Mouse (Mus musculus) embryonic facial prominence, embryonic 13.5 days (tissue): ENCODE data around the gene Cryz. TPM values are rescaled to one million over a fixed set of nuclear protein-coding genes. Genes with fewer than 3 reads are reported as not detected.

Source experiments
- ATAC-seq: fragments of 200-750 bp; cut with Nextera tagmentation; 2 replicates; pipeline ENCODE4 v1.8.0; 2017; ENCODE audit warnings: low read depth; ENCODE audit not compliant: insufficient number of reproducible peaks, insufficient read depth, low FRiP score, low TSS enrichment
- H3K27ac ChIP-seq: fragments of 300-500 bp; sonication (generic); 2 replicates; pipeline ENCODE4 v1.5.1; 2015; ENCODE audit warnings: moderate library complexity, mild to moderate bottlenecking, inconsistent platforms
- H3K27me3 ChIP-seq: fragments of 300-500 bp; sonication (generic); 2 replicates; pipeline ENCODE4 v1.6.1; 2015; ENCODE audit warnings: mild to moderate bottlenecking, inconsistent platforms
- H3K36me3 ChIP-seq: fragments of 300-500 bp; sonication (generic); 2 replicates; pipeline ENCODE4 v1.6.1; 2015; ENCODE audit warnings: mild to moderate bottlenecking, inconsistent platforms
- H3K4me1 ChIP-seq: fragments of 300-500 bp; sonication (generic); 2 replicates; pipeline ENCODE4 v1.6.1; 2015; ENCODE audit warnings: inconsistent platforms
- H3K4me2 ChIP-seq: fragments of 300-500 bp; sonication (generic); 2 replicates; pipeline ENCODE4 v1.6.1; 2015; ENCODE audit warnings: moderate library complexity, mild to moderate bottlenecking, inconsistent platforms
- H3K4me3 ChIP-seq: fragments of 300-500 bp; sonication (generic); 2 replicates; pipeline ENCODE4 v1.5.1; 2015; ENCODE audit warnings: mild to moderate bottlenecking, inconsistent platforms
- H3K9ac ChIP-seq: fragments of 300-500 bp; sonication (generic); 2 replicates; pipeline ENCODE4 v1.6.1; 2015; ENCODE audit warnings: mild to moderate bottlenecking, inconsistent platforms
- H3K9me3 ChIP-seq: fragments of 300-500 bp; sonication (generic); 2 replicates; pipeline ENCODE4 v1.6.1; 2016; ENCODE audit warnings: inconsistent platforms
- WGBS: fragments of 180-500 bp; shearing (Covaris S2); methylation state at CpG from one replicate; pipeline ENCODE4 v1.1.7; 2015; ENCODE audit warnings: mixed read lengths; 5-methylcytosine and 5-hydroxymethylcytosine counted together
- polyA plus RNA-seq: library from polyadenylated mRNA; unstranded; fragments of >200 nt; fragmentation: Nextera tagmentation; extraction: Ambion mirVana; gene quantifications from 2 replicates; pipeline ENCODE4 v1.2.1, GENCODE M21; 2015

The Cryz gene
- 22.4 and 23.7 TPM in 2 replicates for polyA plus RNA-seq

GRCm38 (mm10) chr3:154596488-154596933, at the start of gene Cryz:
Cryz (plus strand) TSS chr3:154596711.
- Histone ChIP-seq H3K9ac (peak within 1 kb of the TSS; percentile 88), H3K4me1 (peaks cover 8% of the 10 kb centered on the region; the same call in 1 of the 2 replicates)
- under 1% methylated on average over 25 of the region's 25 CpGs for WGBS

GRCm38 (mm10) chr3:154547549-154548426, 48.7 kb upstream of the Cryz start:
- 0 out of 2 replicates have a peak overlapping the region, but pooled peaks have one; percentile 28 for H3K27ac ChIP-seq
- peaks cover 30% of the 10 kb centered on the region; the same call in 1 of the 2 replicates for H3K27me3 ChIP-seq
- no peak for ATAC-seq
- peaks cover 35% of the 10 kb centered on the region for H3K4me1 ChIP-seq
- H3K9me3 ChIP-seq = no peaks in the 10 kb centered on the region
- peak overlapping the region; percentile 48 for H3K4me2 ChIP-seq
- no peaks in the 10 kb centered on the region for H3K36me3 ChIP-seq
- 0 out of 2 replicates have a peak overlapping the region, but pooled peaks have one; percentile 6 for H3K9ac ChIP-seq
- 4% methylated on average over 20 of the region's 20 CpGs for WGBS
- H3K4me3 ChIP-seq = peak overlapping the region; percentile 13

More at GRCm38 (mm10) chr3:154596488-154596933, at the start of gene Cryz:
- Histone ChIP-seq H3K27me3 (no peaks in the 10 kb centered on the region), H3K36me3 (peaks cover 28% of the 10 kb centered on the region), H3K27ac (peak within 1 kb of the TSS; percentile 98), H3K4me3 (peak within 1 kb of the TSS; percentile 88), H3K9me3 (no peaks in the 10 kb centered on the region), H3K4me2 (peak within 1 kb of the TSS; percentile 73)
- ATAC-seq = peak; percentile 80

DNA sequence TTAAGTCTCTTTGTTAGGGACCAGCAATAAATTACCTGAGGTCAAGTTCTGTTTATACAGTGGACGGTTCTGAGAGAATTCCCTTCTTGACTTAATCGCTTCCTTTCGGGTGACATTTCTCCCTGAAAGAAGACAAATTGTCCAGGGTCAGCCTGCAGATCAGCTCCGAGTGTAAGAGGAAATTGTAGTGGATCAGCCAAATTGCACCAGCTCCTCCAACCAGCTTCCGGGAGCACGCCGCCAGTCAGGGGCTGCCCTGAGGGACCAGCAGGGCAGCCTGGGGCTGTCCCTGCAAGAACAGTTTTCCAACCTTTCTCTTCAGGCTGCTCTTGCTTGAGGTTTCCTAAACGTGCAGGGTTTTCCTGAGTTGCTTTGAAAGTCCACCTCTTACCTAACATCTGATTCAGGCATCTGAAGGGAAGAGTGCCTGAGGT, 47.6 kb upstream of the Cryz start:
- H3K4me1 ChIP-seq = peaks cover 35% of the 10 kb centered on the region
- ATAC-seq = no peak
- no peaks in the 10 kb centered on the region for H3K36me3 ChIP-seq
- H3K4me2 ChIP-seq = peak overlapping the region; percentile 11; the same call in 1 of the 2 replicates
- WGBS = 15% methylated on average over 8 of the region's 8 CpGs
- H3K4me3 ChIP-seq = no peak overlapping the region
- H3K9me3 ChIP-seq = no peaks in the 10 kb centered on the region
- H3K27me3 ChIP-seq = peaks cover 30% of the 10 kb centered on the region; the same call in 1 of the 2 replicates
- H3K27ac ChIP-seq = no peak overlapping the region; the same call in 1 of the 2 replicates
- no peak overlapping the region for H3K9ac ChIP-seq

DNA sequence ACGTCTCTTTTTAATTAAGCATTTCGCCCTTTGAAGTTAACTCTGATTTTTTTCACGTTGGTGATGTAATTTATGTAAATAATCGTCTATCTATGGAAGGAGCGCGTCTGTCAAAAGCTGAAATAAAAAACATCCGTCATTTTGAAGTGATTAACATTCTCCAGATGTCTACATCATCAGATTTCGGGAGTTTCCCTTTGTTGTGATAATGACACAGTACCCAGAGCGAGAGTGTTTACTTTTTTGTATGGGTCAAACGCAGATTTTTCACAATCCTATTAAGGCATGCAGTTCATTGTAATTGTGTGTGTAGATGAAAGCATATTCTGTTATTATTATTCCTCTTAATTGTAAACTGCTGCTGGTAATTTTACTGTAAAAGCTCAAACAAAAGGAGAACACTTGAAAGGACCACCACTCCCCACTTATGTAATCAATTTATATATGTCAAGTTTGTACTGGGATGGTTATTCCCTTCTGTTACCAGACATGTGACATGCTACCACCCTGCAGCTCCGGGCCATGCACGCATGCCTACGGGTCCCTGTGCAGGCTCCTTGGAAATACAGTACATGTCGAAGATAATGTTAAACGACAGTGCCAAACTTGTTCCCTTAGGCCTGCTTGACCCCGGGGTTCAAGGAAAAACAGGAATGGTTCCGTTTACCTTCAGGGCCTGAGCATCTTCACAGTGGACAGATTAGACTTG, 46.0 kb upstream of the Cryz start:
- Histone ChIP-seq H3K27me3 (peaks cover 27% of the 10 kb centered on the region; the same call in 1 of the 2 replicates), H3K4me1 (peaks cover 35% of the 10 kb centered on the region), H3K9me3 (no peaks in the 10 kb centered on the region), H3K4me2 (peak overlapping the region; percentile 38), H3K27ac (peak overlapping the region; percentile 19; the same call in 1 of the 2 replicates), H3K9ac (no peak overlapping the region), H3K36me3 (no peaks in the 10 kb centered on the region), H3K4me3 (no peak overlapping the region)
- 8% methylated on average over 17 of the region's 17 CpGs for WGBS
- no peak for ATAC-seq

DNA sequence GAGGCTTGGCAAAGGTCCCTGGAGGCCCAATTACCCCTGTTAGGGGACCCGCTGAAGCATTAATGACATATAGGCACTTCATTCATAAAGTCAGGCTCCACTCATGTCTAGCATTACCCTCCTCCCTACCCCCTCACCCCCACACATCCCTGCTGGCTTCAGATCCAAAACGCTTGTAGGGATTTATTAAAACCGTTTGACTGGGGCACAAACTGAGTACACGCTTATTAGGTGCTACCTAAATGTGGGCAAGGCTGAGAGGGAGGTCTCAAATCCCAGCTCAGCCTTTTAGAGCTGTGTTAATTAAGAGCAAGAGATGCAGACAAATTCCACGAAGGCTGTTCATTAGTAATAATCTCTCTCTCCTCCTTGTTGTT, 45.5 kb upstream of the Cryz start:
- WGBS = 7% methylated on average over 5 of the region's 5 CpGs
- peaks cover 27% of the 10 kb centered on the region; the same call in 1 of the 2 replicates for H3K27me3 ChIP-seq
- H3K9me3 ChIP-seq = no peaks in the 10 kb centered on the region
- H3K4me2 ChIP-seq = peak overlapping the region; percentile 38; the same call in 1 of the 2 replicates
- peak; percentile 52; the same call in 1 of the 2 replicates for ATAC-seq
- no peak overlapping the region for H3K9ac ChIP-seq
- no peaks in the 10 kb centered on the region for H3K36me3 ChIP-seq
- H3K4me3 ChIP-seq = no peak overlapping the region
- H3K4me1 ChIP-seq = peaks cover 35% of the 10 kb centered on the region
- H3K27ac ChIP-seq = peak overlapping the region; percentile 19; the same call in 1 of the 2 replicates

DNA sequence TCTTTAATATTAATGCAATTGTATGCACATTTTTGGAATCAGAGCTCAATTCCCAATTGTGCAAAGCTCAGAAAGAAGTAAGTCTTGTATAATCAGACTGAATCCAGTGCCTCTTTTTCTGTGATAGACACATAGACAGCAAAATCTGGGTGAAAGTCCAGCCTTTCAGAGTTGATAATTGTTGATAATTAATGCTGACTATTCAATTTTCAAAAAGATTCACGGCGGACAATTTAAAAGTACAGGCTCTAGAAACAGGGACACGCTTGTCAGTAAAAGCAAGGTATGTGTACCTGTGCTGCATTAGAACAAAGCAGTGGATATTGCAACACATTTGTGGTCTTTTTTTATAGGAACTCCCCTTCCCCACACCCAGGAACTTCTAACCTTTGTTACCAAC, 34.3 kb upstream of the Cryz start:
- Histone ChIP-seq H3K4me2 (no peak overlapping the region), H3K4me3 (no peak overlapping the region), H3K9me3 (no peaks in the 10 kb centered on the region), H3K36me3 (no peaks in the 10 kb centered on the region), H3K27ac (no peak overlapping the region), H3K9ac (no peak overlapping the region), H3K4me1 (peaks cover 11% of the 10 kb centered on the region), H3K27me3 (no peaks in the 10 kb centered on the region; the same call in 1 of the 2 replicates)
- 89% methylated on average over 3 of the region's 3 CpGs for WGBS
- ATAC-seq = no peak

GRCm38 (mm10) chr3:154565437-154565836, 31.1 kb upstream of the Cryz start:
- Histone ChIP-seq H3K27me3 (peaks cover 16% of the 10 kb centered on the region), H3K4me2 (no peak overlapping the region), H3K4me1 (no peaks in the 10 kb centered on the region), H3K9ac (no peak overlapping the region), H3K36me3 (no peaks in the 10 kb centered on the region), H3K27ac (peak overlapping the region; percentile 57), H3K4me3 (no peak overlapping the region), H3K9me3 (no peaks in the 10 kb centered on the region)
- 63% methylated on average over 3 of the region's 3 CpGs for WGBS
- no peak for ATAC-seq

GRCm38 (mm10) chr3:154570029-154570575, 26.4 kb upstream of the Cryz start:
- H3K4me3 ChIP-seq = peak overlapping the region; percentile 1; the same call in 1 of the 2 replicates

DNA sequence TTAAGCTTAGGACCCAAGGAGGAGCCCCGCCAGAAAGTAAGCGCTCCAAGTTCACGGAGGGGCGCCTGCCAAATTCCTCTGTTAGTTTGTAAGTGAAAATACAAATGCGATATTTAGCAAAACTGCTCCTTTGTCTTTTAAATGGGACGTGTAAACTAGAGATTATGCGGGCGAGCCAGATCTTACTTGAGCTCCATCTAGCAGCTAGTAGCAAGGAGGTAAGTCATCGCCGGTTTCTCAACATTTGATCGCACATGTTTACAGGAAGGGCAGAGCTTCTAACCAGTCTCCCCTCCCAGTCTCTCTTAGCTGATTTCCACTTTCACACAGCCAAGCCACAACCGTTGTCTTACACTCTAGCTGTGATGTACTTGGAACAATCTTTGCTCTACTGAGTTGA, 25.7 kb upstream of the Cryz start:
- H3K4me3 ChIP-seq = peak overlapping the region; percentile 23
- whole genome bisulfite sequencing = 5% methylated on average over 12 of the region's 12 CpGs

More at GRCm38 (mm10) chr3:154570029-154570575, 26.4 kb upstream of the Cryz start:
- Histone ChIP-seq H3K9me3 (no peaks in the 10 kb centered on the region), H3K4me1 (peaks cover 10% of the 10 kb centered on the region), H3K4me2 (peak overlapping the region; percentile 41), H3K36me3 (no peaks in the 10 kb centered on the region), H3K9ac (peak overlapping the region; percentile 52), H3K27ac (peak overlapping the region; percentile 48; the same call in 1 of the 2 replicates), H3K27me3 (peaks cover 21% of the 10 kb centered on the region)
- 44% methylated on average over 14 of the region's 14 CpGs for WGBS
- ATAC-seq = no peak

DNA sequence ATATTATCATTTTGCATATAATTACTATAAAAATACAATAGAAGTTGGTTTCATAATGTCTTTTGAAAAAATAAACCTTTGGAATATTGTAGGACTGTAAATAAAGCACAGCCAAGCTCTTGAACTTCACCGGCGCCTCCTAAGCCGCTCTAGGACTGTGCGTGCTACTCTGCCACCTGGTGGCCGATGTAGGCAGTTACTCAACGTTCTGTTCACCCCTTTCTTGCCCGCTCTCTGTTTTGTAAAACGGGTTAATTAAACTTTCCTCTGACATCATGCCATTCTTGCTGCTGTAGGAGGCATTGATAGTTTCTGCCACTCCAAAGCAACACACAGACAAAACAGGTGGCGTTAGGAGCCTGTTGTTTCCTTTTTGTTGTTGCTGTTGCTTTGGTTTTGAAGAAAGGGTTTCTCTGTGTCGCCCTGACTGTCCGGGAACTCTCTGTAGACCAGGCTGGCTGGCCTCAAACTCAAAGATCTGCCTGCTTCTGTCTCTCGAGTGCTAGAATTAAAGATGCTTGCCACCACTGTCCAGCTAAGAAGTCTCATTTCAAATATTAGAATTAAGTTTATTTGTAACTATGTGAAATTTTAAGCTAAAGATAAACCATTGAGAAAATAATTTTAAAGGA, 24.1 kb upstream of the Cryz start:
- Histone ChIP-seq H3K4me2 (peak overlapping the region; percentile 45), H3K36me3 (peaks cover 1% of the 10 kb centered on the region; the same call in 1 of the 2 replicates), H3K4me1 (peaks cover 10% of the 10 kb centered on the region), H3K9me3 (no peaks in the 10 kb centered on the region), H3K9ac (peak overlapping the region; percentile 59; the same call in 1 of the 2 replicates), H3K27me3 (peaks cover 21% of the 10 kb centered on the region), H3K27ac (no peak overlapping the region), H3K4me3 (no peak overlapping the region)
- ATAC-seq = peak; percentile 69; the same call in 1 of the 2 replicates
- 9% methylated on average over 12 of the region's 12 CpGs for WGBS

More for the DNA sequence above, 25.7 kb upstream of the Cryz start:
- ATAC-seq = no peak
- Histone ChIP-seq H3K27me3 (peaks cover 21% of the 10 kb centered on the region), H3K4me1 (peaks cover 10% of the 10 kb centered on the region), H3K27ac (peak overlapping the region; percentile 78), H3K36me3 (no peaks in the 10 kb centered on the region), H3K9ac (peak overlapping the region; percentile 62), H3K9me3 (no peaks in the 10 kb centered on the region), H3K4me2 (peak overlapping the region; percentile 61)
